Mouse (Mus musculus) kidney, postnatal 14 days (tissue): ENCODE data around the gene Zfp827.

ENCODE experiments used
- DNase-seq: peaks from one replicate; pipeline ENCODE4 v3.0.0; 2022; ENCODE audit warnings: mixed read lengths

Zfp827 gene

DNA sequence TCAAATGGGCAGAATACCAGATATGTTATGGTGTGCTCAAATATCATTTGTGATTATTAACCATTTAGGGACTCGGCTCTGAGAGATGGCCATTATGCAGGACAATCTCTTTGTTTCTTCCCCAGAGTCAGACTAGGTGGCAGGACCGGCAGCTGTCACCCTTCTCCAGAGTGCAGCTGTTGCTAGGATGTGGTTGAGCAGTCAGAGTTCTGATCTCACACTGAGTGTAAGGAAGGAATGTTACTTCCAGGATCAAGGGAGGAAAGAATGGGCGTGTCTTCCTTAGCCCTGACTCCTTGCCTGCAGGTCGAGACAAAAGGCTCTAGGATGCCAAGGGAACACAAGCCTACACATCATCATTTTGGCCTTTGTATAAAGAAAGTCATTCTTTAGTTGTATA, 199.0 kb downstream of the Zfp827 start:
- DNase-seq, result no peak

DNA sequence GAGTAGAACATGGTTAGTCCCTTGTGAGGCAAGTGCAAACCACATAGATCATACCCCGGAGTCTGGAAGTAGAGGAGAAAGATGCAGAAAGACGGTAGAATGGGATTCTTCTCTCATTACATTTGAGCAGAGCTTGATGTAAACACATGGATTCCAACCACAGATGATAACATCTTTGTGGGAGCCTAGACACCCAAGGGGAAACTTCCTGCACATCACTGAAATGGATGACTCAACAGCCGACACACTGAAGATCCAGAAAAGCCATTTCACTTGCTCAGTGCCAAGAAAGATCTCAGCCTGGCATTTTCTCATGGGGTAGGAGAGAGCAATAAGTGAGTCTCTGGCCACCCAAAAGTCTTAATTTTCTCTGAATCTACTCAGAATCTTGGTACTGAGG, 199.7 kb downstream of the Zfp827 start:
- DNase-seq, result no peak

DNA sequence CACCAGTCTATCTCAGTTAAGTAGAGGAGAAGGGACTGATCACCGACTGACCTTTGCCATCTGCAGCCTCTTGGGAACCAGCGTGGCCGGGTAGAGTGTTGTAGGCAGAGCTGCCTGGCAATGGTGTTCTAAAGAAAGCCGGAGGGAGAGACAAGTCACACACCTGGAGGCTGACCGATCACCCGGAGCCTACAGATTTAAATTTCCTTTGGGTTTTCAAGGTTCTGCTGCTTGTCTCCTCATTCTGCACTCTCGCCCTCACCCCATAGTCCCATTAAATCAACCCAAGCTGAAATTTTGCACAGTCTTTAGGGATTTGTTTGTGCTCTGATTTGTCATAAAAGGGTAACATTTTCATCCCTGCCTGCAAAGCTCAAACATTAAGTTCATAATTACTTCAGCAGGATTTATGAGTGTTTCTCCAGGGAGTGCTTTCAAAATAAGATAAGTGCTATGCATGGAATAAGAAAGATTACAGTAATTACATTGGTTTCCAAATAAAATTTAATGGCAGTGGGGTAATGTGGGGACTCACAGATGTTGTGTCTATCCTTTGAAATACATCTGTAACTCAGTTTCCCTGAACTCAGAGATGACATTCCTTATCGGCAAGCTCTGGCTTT, 201.1 kb downstream of the Zfp827 start:
- DNase-seq, result peak; percentile 8

DNA sequence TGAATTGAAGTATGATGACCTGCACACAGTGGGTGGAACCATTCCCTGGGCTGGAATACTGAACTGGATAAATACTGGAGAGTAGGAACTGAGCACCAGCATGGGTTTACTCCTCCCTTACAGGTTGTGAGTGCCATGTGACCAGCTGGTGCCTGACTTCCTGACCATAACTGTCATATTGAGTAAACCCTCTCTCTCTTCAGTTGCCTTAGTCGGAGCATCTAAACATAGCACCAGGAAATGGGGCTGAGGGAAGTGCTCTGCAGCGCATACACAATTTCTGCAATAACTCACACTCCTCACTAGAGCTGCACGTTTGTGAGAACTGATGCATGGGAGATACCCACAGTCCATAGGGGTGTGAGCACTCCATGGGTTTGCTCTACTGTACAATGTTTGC, 211.1 kb downstream of the Zfp827 start:
- no peak for DNase-seq

DNA sequence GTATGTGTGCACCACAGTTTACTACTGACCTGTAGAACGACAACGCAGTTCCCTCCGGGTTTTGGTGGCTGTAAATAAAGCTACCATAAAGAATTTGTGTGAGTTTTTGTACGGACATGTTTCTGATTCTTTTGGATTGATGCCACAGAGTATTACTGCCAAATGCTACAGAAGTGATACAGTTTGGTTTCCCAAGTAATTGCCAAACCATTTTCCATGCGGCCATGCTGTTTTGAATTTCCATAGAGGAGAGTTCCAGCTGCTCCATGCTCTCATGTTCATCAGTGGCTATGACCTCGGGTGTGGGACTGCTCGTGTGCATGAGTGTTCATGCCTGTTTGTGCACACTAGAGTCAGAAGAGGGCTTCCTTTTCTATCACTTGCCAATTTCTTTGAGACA, 211.8 kb downstream of the Zfp827 start:
- no peak for DNase-seq
